Mouse (Mus musculus): ENCODE measurements at regions not wholly inside any gene's neighbourhood (a gene's known extent, or its start where the extent isn't known, plus 50 kb on each side); places are given as distances from the start of the nearest gene placed in this dataset.

DNA sequence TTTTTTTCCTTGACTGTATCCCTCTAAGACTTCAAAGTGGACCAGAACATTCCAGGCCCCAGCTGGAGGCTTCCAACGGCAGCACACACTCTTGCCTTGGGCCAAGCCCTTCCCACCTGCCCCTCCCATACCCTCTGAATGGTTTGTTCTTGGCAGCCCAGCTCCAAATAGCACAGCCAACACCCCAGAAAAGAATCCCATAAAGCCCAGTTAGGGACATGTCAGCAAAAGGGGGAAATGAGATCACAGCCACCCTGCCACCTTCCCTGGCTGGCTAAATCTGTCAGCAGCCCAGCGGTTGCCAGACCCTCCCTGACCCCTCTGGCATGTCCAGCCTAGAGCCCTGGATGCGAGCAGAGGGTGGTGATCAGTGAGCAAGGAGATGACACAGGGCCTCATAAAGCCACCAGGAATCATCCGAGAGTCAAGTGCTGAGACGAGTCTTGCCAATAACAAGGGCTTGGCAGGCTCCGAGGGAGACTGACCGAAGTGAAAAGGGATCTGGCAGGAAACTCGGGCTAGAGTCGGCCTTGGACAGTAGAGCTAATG lies 258.8 kb downstream of the Rplp1 start:
- H3K4me1 ChIP-seq (ENCODE audit: control insufficient read depth, insufficient read depth, low read length) = peaks cover 5% of the 10 kb centered on the region
- no peaks in the 10 kb centered on the region for H3K36me3 ChIP-seq (ENCODE audit: control insufficient read depth, insufficient read depth)
- no peak overlapping the region for H3K9ac ChIP-seq (ENCODE audit: low read length)
- H3K4me3 ChIP-seq (ENCODE audit: low read length) = no peak overlapping the region
- H3K27me3 ChIP-seq (ENCODE audit: control insufficient read depth, insufficient read depth, low read length) = peaks cover 5% of the 10 kb centered on the region
- peak; percentile 91 for ATAC-seq (replicated peaks; ENCODE audit: extremely low read depth, insufficient read depth, low FRiP score)
- 21% methylated on average over 9 of the region's 9 CpGs for WGBS
- H3K27ac ChIP-seq (ENCODE audit: low read length) = peak overlapping the region; percentile 66
- H3K9me3 ChIP-seq (replicated peaks; ENCODE audit: control insufficient read depth, low read length) = no peaks in the 10 kb centered on the region
- peak overlapping the region; percentile 34; the same call in 1 of the 2 replicates for H3K4me2 ChIP-seq (ENCODE audit: low read depth, low read length)

- Histone ChIP-seq H3K9ac (ENCODE audit: low read length) (no peak overlapping the region), H3K27ac (ENCODE audit: low read length) (peak overlapping the region; percentile 13), H3K4me2 (ENCODE audit: low read depth, low read length) (peak overlapping the region; percentile 41; the same call in 1 of the 2 replicates), H3K4me3 (ENCODE audit: low read length) (no peak overlapping the region), H3K9me3 (replicated peaks; ENCODE audit: control insufficient read depth, low read length) (no peaks in the 10 kb centered on the region), H3K27me3 (ENCODE audit: control insufficient read depth, insufficient read depth, low read length) (no peaks in the 10 kb centered on the region), H3K4me1 (ENCODE audit: control insufficient read depth, insufficient read depth, low read length) (peaks cover 8% of the 10 kb centered on the region), H3K36me3 (ENCODE audit: control insufficient read depth, insufficient read depth) (no peaks in the 10 kb centered on the region)
- 49% methylated on average over 20 of the region's 20 CpGs for WGBS
- ATAC-seq (replicated peaks; ENCODE audit: extremely low read depth, insufficient read depth, low FRiP score) = peak; percentile 75
These were observed 268.5 kb downstream of the Rplp1 start for GRCm38 (mm10) chr9:61645661-61646425.

GRCm38 (mm10) chr9:61640739-61641138 lies 268.6 kb downstream of the Tle3 start:
- peaks cover 2% of the 10 kb centered on the region; the same call in 1 of the 2 replicates for H3K27me3 ChIP-seq (ENCODE audit: control insufficient read depth, insufficient read depth, low read length)
- H3K9ac ChIP-seq (ENCODE audit: low read length) = no peak overlapping the region
- WGBS = 94% methylated on average over 3 of the region's 3 CpGs
- H3K9me3 ChIP-seq (replicated peaks; ENCODE audit: control insufficient read depth, low read length) = no peaks in the 10 kb centered on the region
- H3K27ac ChIP-seq (ENCODE audit: low read length) = no peak overlapping the region
- no peaks in the 10 kb centered on the region for H3K36me3 ChIP-seq (ENCODE audit: control insufficient read depth, insufficient read depth)
- H3K4me1 ChIP-seq (ENCODE audit: control insufficient read depth, insufficient read depth, low read length) = peaks cover 5% of the 10 kb centered on the region
- H3K4me3 ChIP-seq (ENCODE audit: low read length) = no peak overlapping the region
- H3K4me2 ChIP-seq (ENCODE audit: low read depth, low read length) = no peak overlapping the region
- no peak for ATAC-seq (replicated peaks; ENCODE audit: extremely low read depth, insufficient read depth, low FRiP score)

DNA sequence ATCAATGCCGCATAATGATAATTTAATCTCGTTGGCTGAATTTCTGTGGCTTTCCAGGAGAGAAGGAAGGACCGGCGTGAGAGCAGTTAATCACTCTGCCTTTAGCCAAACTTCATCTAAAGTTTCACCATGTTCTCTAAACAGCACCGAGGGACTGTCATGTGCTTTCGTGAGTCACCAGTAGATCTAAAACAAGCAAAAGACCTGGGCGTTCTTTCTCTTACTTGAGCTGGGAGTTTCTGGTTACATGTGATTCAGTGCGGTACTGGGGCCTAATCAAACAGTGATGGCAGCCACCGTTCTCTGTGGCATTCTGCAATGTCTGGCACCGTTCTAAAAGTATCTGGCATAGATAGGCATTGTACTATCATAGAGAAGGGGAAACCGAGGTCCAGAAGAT lies 266.7 kb downstream of the Tle3 start:
- peaks cover 2% of the 10 kb centered on the region; the same call in 1 of the 2 replicates for H3K27me3 ChIP-seq (ENCODE audit: control insufficient read depth, insufficient read depth, low read length)
- H3K4me3 ChIP-seq (ENCODE audit: low read length) = no peak overlapping the region
- no peak for ATAC-seq (replicated peaks; ENCODE audit: extremely low read depth, insufficient read depth, low FRiP score)
- no peaks in the 10 kb centered on the region for H3K4me1 ChIP-seq (ENCODE audit: control insufficient read depth, insufficient read depth, low read length)
- H3K9ac ChIP-seq (ENCODE audit: low read length) = no peak overlapping the region
- H3K9me3 ChIP-seq (replicated peaks; ENCODE audit: control insufficient read depth, low read length) = no peaks in the 10 kb centered on the region
- H3K4me2 ChIP-seq (ENCODE audit: low read depth, low read length) = no peak overlapping the region
- no peaks in the 10 kb centered on the region for H3K36me3 ChIP-seq (ENCODE audit: control insufficient read depth, insufficient read depth)
- 83% methylated on average over 11 of the region's 11 CpGs for WGBS
- no peak overlapping the region for H3K27ac ChIP-seq (ENCODE audit: low read length)

DNA sequence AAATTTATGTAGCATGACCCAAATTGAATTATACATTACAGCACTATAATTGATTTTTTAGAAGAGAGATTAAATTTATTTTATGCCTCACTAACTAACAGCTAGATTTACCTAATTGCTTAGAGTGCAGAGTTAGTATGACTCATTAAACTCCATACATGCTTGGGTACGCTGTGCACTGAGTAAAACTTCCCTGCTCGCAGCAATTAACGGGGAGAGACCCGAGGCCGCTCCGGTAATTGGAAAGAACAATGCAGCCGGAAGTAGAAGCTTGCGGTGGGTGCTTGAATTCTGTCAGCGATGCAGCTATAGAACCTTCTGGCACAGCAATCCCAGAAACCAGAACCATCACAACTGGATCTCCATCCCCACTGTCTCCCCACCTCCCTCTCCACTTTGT lies 261.8 kb downstream of the Tle3 start:
- H3K36me3 ChIP-seq (ENCODE audit: control insufficient read depth, insufficient read depth) = no peaks in the 10 kb centered on the region
- no peak overlapping the region for H3K27ac ChIP-seq (ENCODE audit: low read length)
- no peak overlapping the region for H3K9ac ChIP-seq (ENCODE audit: low read length)
- no peak for ATAC-seq (replicated peaks; ENCODE audit: extremely low read depth, insufficient read depth, low FRiP score)
- H3K4me3 ChIP-seq (ENCODE audit: low read length) = no peak overlapping the region
- no peak overlapping the region for H3K4me2 ChIP-seq (ENCODE audit: low read depth, low read length)
- no peaks in the 10 kb centered on the region for H3K9me3 ChIP-seq (replicated peaks; ENCODE audit: control insufficient read depth, low read length)
- 90% methylated on average over 9 of the region's 9 CpGs for WGBS
- H3K4me1 ChIP-seq (ENCODE audit: control insufficient read depth, insufficient read depth, low read length) = no peaks in the 10 kb centered on the region
- peaks cover 2% of the 10 kb centered on the region; the same call in 1 of the 2 replicates for H3K27me3 ChIP-seq (ENCODE audit: control insufficient read depth, insufficient read depth, low read length)

DNA sequence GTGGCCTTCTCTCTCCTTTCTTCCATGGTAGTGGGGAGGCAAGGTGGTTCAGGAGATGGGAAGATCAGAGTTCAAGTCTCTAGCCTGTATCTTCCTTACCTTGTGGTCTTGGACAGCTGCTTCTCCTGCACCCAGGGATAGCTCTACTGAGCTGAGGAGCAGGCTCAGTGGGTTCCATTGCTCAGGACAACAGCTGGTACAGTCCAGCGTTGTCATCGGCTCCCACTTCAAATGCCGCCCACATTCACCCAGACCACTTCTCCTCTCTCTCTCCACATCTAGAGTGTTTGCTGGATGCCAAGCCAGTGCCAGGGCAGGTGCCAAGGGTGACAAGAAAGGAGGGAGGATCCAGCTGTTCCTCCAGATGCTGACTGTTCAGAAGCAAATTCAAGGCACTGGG lies 260.4 kb downstream of the Tle3 start:
- no peaks in the 10 kb centered on the region for H3K36me3 ChIP-seq (ENCODE audit: control insufficient read depth, insufficient read depth)
- H3K4me2 ChIP-seq (ENCODE audit: low read depth, low read length) = no peak overlapping the region
- WGBS = 74% methylated on average over 3 of the region's 3 CpGs
- no peak overlapping the region for H3K4me3 ChIP-seq (ENCODE audit: low read length)
- no peak overlapping the region for H3K27ac ChIP-seq (ENCODE audit: low read length)
- no peaks in the 10 kb centered on the region for H3K9me3 ChIP-seq (replicated peaks; ENCODE audit: control insufficient read depth, low read length)
- no peaks in the 10 kb centered on the region for H3K4me1 ChIP-seq (ENCODE audit: control insufficient read depth, insufficient read depth, low read length)
- ATAC-seq (replicated peaks; ENCODE audit: extremely low read depth, insufficient read depth, low FRiP score) = no peak
- H3K27me3 ChIP-seq (ENCODE audit: control insufficient read depth, insufficient read depth, low read length) = no peaks in the 10 kb centered on the region
- H3K9ac ChIP-seq (ENCODE audit: low read length) = no peak overlapping the region

DNA sequence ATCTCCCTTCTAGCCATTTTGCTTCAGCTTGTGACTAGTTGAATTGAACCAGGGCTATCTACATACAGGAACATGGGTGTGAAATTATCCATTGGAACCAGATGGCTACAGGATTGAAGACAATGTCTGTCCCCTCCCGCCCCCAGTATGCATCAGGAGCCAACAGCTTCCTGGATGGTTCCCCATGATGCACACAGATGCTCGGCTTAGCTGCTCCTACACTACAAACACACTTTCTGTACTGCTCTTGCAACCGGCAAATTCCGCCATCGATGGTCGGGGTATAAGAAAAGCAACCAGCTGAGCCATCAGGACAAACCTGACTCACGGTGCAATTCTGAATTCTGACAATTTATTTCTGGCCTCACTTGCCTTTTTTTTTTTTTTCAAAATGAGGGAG lies 258.9 kb downstream of the Tle3 start:
- ATAC-seq (replicated peaks; ENCODE audit: extremely low read depth, insufficient read depth, low FRiP score) = no peak
- Histone ChIP-seq H3K27ac (ENCODE audit: low read length) (no peak overlapping the region), H3K9ac (ENCODE audit: low read length) (no peak overlapping the region), H3K9me3 (replicated peaks; ENCODE audit: control insufficient read depth, low read length) (no peaks in the 10 kb centered on the region), H3K4me2 (ENCODE audit: low read depth, low read length) (no peak overlapping the region), H3K4me1 (ENCODE audit: control insufficient read depth, insufficient read depth, low read length) (no peaks in the 10 kb centered on the region), H3K36me3 (ENCODE audit: control insufficient read depth, insufficient read depth) (no peaks in the 10 kb centered on the region), H3K4me3 (ENCODE audit: low read length) (no peak overlapping the region), H3K27me3 (ENCODE audit: control insufficient read depth, insufficient read depth, low read length) (no peaks in the 10 kb centered on the region)
- 85% methylated on average over 7 of the region's 7 CpGs for WGBS

GRCm38 (mm10) chr9:61627801-61628574 lies 255.8 kb downstream of the Tle3 start:
- no peaks in the 10 kb centered on the region; the same call in 1 of the 2 replicates for H3K27me3 ChIP-seq (ENCODE audit: control insufficient read depth, insufficient read depth, low read length)
- no peaks in the 10 kb centered on the region for H3K36me3 ChIP-seq (ENCODE audit: control insufficient read depth, insufficient read depth)
- WGBS = 72% methylated on average over 6 of the region's 6 CpGs
- H3K27ac ChIP-seq (ENCODE audit: low read length) = no peak overlapping the region
- no peaks in the 10 kb centered on the region for H3K4me1 ChIP-seq (ENCODE audit: control insufficient read depth, insufficient read depth, low read length)
- H3K9me3 ChIP-seq (replicated peaks; ENCODE audit: control insufficient read depth, low read length) = no peaks in the 10 kb centered on the region
- H3K4me2 ChIP-seq (ENCODE audit: low read depth, low read length) = no peak overlapping the region
- no peak for ATAC-seq (replicated peaks; ENCODE audit: extremely low read depth, insufficient read depth, low FRiP score)
- H3K4me3 ChIP-seq (ENCODE audit: low read length) = no peak overlapping the region
- H3K9ac ChIP-seq (ENCODE audit: low read length) = no peak overlapping the region

DNA sequence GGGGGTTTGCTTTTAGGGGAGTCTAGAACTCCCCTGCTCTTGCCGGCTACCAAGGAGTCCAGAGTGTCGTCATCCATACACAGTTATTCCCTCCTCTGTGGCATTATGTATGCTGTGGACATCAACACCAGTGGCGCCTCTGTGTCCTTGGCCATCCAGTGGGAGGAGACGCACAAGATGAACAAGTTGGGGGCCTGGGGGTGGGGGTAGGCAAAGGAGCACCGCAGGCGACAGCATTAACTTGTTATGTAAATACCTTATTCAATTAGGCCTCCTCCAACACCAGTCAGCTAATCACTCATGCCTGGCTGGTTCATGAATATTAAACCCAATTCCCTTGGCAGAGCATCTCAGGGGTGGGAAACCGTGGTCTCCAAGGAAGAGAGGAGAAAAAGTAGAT lies 250.8 kb downstream of the Tle3 start:
- no peak overlapping the region for H3K4me3 ChIP-seq (ENCODE audit: low read length)
- WGBS = 55% methylated on average over 7 of the region's 7 CpGs
- no peaks in the 10 kb centered on the region for H3K9me3 ChIP-seq (replicated peaks; ENCODE audit: control insufficient read depth, low read length)
- no peaks in the 10 kb centered on the region for H3K36me3 ChIP-seq (ENCODE audit: control insufficient read depth, insufficient read depth)
- no peak overlapping the region for H3K4me2 ChIP-seq (ENCODE audit: low read depth, low read length)
- H3K4me1 ChIP-seq (ENCODE audit: control insufficient read depth, insufficient read depth, low read length) = no peaks in the 10 kb centered on the region
- ATAC-seq (replicated peaks; ENCODE audit: extremely low read depth, insufficient read depth, low FRiP score) = no peak
- no peak overlapping the region for H3K9ac ChIP-seq (ENCODE audit: low read length)
- peaks cover 8% of the 10 kb centered on the region for H3K27me3 ChIP-seq (ENCODE audit: control insufficient read depth, insufficient read depth, low read length)
- H3K27ac ChIP-seq (ENCODE audit: low read length) = no peak overlapping the region
